Mouse (Mus musculus): ENCODE measurements at regions not wholly inside any gene's neighbourhood (a gene's known extent, or its start where the extent isn't known, plus 50 kb on each side); places are given as distances from the start of the nearest gene placed in this dataset.
"Not testable (repeated sequence)": the region's sequence is repeated elsewhere in the genome, so short reads cannot be mapped to it uniquely, and the experiment has no call there.

GRCm38 (mm10) chr10:26607081-26607480, 146.1 kb upstream of the Arhgap18 start:
- DNase-seq, result not testable (repeated sequence)

- no peak for DNase-seq
Measured at GRCm38 (mm10) chr10:26611246-26611645, 142.0 kb upstream of the Arhgap18 start.

- DNase-seq, result no peak
Measured at GRCm38 (mm10) chr10:26630196-26630760, 122.9 kb upstream of the Arhgap18 start.

GRCm38 (mm10) chr10:26632266-26632665, 121.0 kb upstream of the Arhgap18 start:
- DNase-seq, result no peak

GRCm38 (mm10) chr10:26637459-26637858, 115.8 kb upstream of the Arhgap18 start:
- no peak for DNase-seq

GRCm38 (mm10) chr10:26638056-26638455, 115.2 kb upstream of the Arhgap18 start:
- no peak for DNase-seq

GRCm38 (mm10) chr10:26639118-26639517, 114.1 kb upstream of the Arhgap18 start:
- DNase-seq, result no peak

- no peak for DNase-seq
Measured at GRCm38 (mm10) chr10:26653103-26653502, 100.1 kb upstream of the Arhgap18 start.

GRCm38 (mm10) chr10:26664270-26664669, 89.0 kb upstream of the Arhgap18 start:
- DNase-seq, result no peak

- no peak for DNase-seq
Measured at GRCm38 (mm10) chr10:26679500-26680227, 73.6 kb upstream of the Arhgap18 start.

GRCm38 (mm10) chr10:26694761-26695160, 58.5 kb upstream of the Arhgap18 start:
- DNase-seq, result no peak

GRCm38 (mm10) chr10:26695212-26695933, 57.8 kb upstream of the Arhgap18 start:
- DNase-seq, result peak; percentile 63
